Mouse (Mus musculus): Measurements from ENCODE around the gene Plxnc1.

Gene Plxnc1

GRCm38 (mm10) chr10:94823971-94824760 is 120.5 kb downstream of the Plxnc1 start:
- DNase-seq (ENCODE audit: low read depth, low spot score) = no peak

DNA sequence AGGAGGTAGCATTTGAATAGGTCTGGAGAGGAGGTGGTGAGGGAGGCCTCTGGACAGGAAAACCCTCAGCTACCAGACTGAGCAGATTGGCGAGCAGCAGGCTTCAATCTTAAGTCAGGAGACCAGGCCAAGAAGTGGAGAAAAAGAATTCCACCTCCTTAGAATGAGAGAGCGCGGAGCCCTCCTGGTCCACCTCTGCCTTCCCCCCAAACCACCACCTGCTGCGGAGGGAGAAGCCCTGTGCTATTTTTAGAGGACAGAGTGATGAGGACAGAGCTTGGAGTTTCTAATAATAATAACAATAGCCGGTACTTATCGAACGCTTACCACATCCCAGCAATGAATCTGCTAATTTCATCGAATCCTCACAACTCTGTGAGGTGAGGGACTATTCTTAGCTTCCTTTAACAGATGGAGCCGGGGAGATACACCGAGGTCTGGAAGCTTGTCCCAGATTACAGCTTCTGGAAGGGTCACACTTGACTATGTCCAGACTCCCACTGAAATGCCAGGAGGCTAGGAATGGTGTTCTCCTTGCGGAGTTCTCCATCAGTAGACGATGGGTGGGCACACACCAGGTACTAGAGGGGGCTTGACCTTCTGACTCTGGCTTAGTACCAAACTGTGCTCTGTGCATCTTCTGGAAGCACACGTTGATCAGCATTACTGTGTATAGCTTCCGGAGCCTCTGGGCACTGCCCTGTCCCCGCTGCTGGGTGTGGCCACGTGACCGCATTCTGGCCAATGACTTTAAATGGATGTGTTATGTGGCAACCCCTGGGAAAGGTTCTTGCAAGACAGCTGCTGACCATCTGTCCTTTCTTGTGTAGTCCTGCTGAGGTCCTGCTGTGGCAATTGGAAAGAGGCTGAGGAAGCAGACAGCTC is 125.6 kb downstream of the Plxnc1 start:
- DNase-seq (ENCODE audit: low read depth, low spot score) = no peak

- DNase-seq (ENCODE audit: low read depth, low spot score) = no peak
These were observed 126.5 kb downstream of the Plxnc1 start for GRCm38 (mm10) chr10:94818127-94818526.

GRCm38 (mm10) chr10:94811907-94812851 is 132.5 kb downstream of the Plxnc1 start:
- no peak for DNase-seq (ENCODE audit: low read depth, low spot score)

DNA sequence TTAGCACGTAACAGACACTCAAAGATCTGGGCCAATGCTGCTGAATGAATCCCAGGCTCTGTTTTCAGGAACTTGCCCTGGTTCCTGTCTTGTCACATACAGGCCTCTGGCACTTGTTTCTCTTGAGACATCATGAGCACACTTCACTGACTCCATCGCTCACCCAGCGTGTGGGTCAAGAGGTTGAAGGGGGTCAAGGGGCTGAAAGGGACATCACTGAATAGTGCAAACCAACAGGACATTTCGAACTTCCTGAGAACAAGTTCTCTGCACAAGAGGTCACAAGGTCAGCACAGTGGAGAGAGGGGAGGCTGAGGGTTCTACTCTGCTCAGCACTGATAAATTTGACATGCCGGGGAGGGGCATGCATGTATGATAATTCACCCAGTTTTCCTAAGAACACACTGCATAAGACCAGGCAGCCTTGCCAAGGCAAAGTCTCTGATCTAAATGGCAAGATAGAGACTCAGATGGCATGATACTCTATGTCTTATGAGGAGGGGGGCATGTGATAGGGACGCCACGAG is 134.6 kb downstream of the Plxnc1 start:
- DNase-seq (ENCODE audit: low read depth, low spot score) = no peak

DNA sequence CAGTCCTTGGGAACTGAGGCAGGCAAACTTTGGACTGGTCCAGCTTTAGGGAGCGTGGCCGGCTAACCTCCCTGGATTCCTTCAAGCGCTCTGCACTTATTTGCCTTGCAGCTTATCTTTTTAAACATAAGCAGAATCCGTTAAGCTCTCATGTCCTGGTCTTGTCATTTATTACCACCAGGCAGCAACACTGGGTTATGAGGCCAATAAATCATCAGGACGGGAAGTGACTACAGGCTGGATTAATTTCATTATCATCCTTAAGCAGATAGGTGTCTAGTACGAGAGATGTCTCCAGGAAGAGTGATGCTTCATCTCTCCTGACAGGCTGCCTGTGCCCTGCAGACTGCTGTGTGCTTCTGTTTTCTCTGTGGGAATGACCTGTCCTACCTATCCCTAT is 136.4 kb downstream of the Plxnc1 start:
- no peak for DNase-seq (ENCODE audit: low read depth, low spot score)

DNA sequence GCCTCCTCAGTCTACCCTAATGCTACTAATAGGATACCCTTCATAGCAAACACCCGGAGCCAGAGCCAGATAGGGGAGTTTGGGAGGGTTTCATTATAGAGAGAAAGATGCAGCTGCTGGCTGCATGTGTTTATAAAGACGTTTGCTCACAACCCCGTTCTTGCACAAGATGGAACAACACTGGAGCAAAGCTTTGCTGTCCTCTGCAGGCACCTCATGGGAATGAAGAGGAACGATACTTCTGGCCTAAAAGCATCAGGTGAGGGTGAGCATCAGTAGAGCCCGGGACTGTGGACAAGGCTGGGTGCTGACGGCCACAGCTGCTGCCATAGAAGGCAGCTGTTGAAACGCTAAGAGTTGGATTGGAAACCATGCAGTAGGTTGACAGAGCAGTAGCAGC is 137.3 kb downstream of the Plxnc1 start:
- DNase-seq (ENCODE audit: low read depth, low spot score) = no peak

- no peak for DNase-seq (ENCODE audit: low read depth, low spot score)
These were observed 139.8 kb downstream of the Plxnc1 start for GRCm38 (mm10) chr10:94804909-94805220.

GRCm38 (mm10) chr10:94804029-94804908 is 140.4 kb downstream of the Plxnc1 start:
- DNase-seq (ENCODE audit: low read depth, low spot score) = no peak

DNA sequence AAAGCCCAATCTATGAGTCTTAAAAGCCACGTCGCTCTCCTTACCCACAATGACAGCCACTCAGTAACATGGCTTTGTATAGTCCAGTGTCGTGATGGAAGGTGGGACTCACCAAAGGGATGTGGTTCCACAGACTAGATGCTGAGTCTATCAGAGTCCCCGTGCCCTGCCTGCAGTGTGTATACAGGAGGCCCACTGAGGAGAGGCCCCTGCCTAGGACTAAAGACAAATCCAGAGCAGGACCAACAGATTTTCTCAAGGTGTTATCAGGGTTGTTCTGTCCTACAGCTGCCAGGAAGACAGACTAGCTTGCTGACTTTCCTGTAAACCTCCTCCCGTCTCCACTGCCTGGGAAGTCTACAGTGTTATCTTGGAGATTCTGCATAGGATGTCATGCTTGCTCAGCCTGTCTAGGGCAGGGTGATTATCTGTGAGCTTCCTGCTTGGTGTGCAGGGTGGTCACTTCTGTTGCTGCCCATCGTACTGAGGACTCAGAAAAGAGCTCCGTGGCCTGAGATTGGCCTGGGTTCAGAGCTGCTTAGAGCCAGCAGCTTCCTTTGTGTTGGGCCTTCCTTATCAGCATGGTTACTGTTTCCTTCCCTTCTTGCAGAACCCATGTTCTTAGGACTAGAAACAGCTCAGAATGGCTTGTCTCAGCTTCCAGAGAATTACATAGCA is 143.8 kb downstream of the Plxnc1 start:
- DNase-seq (ENCODE audit: low read depth, low spot score) = no peak

- DNase-seq (ENCODE audit: low read depth, low spot score) = no peak
These were observed 145.0 kb downstream of the Plxnc1 start for GRCm38 (mm10) chr10:94799485-94800239.

DNA sequence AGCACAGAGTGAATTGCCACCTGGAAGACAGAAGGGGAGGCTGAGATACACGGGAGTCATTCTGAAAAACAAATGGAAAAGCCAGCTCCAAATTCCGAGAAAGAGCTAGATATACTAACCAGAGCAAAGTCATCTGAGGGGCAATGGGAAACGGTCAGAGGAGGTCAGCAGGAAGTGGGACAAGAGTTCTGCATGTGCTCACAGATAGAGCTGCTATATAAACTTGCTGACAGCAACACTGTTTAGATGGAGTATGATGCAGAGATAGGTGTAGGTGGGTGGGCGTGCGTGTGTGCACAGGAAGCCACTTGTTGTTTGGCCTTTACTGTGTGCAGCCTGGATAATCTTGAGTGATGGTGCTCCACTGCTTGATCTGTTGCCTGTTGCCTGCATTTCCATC is 146.5 kb downstream of the Plxnc1 start:
- no peak for DNase-seq (ENCODE audit: low read depth, low spot score)

GRCm38 (mm10) chr10:94794666-94795244 is 149.9 kb downstream of the Plxnc1 start:
- no peak for DNase-seq (ENCODE audit: low read depth, low spot score)

- no peak for DNase-seq (ENCODE audit: low read depth, low spot score)
These were observed 150.7 kb downstream of the Plxnc1 start for GRCm38 (mm10) chr10:94793914-94794313.

- no peak for DNase-seq (ENCODE audit: low read depth, low spot score)
These were observed 155.4 kb downstream of the Plxnc1 start for GRCm38 (mm10) chr10:94789205-94789604.

DNA sequence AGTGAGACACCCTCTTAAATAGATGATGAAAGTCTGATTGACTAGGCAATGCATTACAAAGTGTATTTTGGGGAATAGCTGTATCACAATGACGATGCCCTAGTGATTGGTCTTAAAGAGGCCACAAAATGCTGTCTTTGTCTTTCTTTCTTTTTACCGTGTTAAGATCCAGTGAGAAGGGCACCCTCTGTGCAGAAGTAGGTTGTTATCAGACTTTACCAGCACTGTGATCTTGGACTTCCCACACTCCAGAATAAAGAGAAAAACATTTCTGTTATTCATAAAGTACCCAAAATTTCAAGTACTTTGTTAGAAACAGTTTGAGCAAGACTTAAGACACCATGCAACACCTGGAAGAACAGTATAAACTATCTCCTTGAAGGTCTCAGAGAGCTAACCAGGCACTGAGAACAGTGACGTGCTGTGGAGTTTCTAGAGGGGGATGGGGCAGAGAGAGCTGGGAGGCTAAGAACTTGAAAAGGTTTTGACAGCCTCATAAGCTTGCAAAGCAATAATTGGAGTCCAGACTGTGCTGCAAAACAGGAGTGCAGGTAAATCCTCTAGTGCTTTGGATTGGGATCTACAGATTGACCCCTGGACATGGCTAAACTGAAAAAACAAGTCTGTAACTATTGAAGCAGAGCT is 163.9 kb downstream of the Plxnc1 start:
- DNase-seq (ENCODE audit: low read depth, low spot score) = no peak

DNA sequence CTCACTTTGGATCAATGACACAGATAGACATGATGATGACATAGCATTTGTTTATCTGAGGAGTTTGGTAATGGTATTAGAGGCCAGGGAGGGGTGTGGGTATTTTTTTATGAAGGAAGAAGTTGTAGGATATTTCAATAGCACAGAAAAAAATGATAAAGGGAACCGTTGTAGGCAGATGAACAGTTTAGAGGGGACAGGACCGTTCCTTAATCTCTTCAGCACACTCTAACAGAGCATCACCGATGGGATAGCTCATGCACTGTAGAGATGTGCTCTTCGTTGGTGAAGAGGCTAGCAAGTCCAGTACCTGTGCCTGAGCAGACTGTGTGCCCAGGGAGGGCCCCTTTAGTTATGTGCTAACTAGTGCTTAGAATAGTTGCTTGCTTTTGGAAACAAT is 165.3 kb downstream of the Plxnc1 start:
- DNase-seq (ENCODE audit: low read depth, low spot score) = no peak

- DNase-seq (ENCODE audit: low read depth, low spot score) = no peak
These were observed 167.1 kb downstream of the Plxnc1 start for GRCm38 (mm10) chr10:94777576-94777975.

Measured in brain, embryonic 18.5 days (tissue).